Mouse (Mus musculus): ENCODE results near the gene Pam. TPM values are rescaled to one million over a fixed set of nuclear protein-coding genes. Genes with fewer than 3 reads are reported as not detected.

The Pam gene
- polyA plus RNA-seq, 1 experiment from 2014 or later, result 41.5 TPM

- Histone ChIP-seq H3K36me3 (ENCODE audit: insufficient read depth) (no peaks in the 10 kb centered on the region), H3K27me3 (ENCODE audit: insufficient read depth, low read length) (no peaks in the 10 kb centered on the region), H3K9me3 (ENCODE audit: low read depth, low read length) (no peaks in the 10 kb centered on the region), H3K4me2 (no peak overlapping the region), H3K9ac (no peak overlapping the region), H3K4me3 (ENCODE audit: low read depth, low read length) (no peak overlapping the region), H3K27ac (ENCODE audit: low read depth) (no peak overlapping the region), H3K4me1 (ENCODE audit: insufficient read depth) (no peaks in the 10 kb centered on the region)
- 35% methylated on average over 1 of the region's 1 CpGs for WGBS
- ATAC-seq (ENCODE audit: insufficient read depth) (no peak), DNase-seq (no peak)
- TF ChIP-seq CTCF (IDR thresholded peaks at IDR 0.05; ENCODE audit: low read depth), result no peak
These were observed 29.3 kb upstream of the Pam start for GRCm38 (mm10) chr1:98124727-98125126.

GRCm38 (mm10) chr1:98119595-98119994 is 24.1 kb upstream of the Pam start:
- Histone ChIP-seq H3K36me3 (ENCODE audit: insufficient read depth) (no peaks in the 10 kb centered on the region), H3K27ac (ENCODE audit: low read depth) (no peak overlapping the region), H3K4me1 (ENCODE audit: insufficient read depth) (no peaks in the 10 kb centered on the region), H3K4me3 (ENCODE audit: low read depth, low read length) (no peak overlapping the region), H3K9me3 (ENCODE audit: low read depth, low read length) (no peaks in the 10 kb centered on the region), H3K9ac (no peak overlapping the region), H3K27me3 (ENCODE audit: insufficient read depth, low read length) (no peaks in the 10 kb centered on the region), H3K4me2 (no peak overlapping the region)
- 58% methylated on average over 6 of the region's 6 CpGs for WGBS
- no peak for ATAC-seq (ENCODE audit: insufficient read depth)
- peak; percentile 15 for DNase-seq
- no peak for TF ChIP-seq CTCF (IDR thresholded peaks at IDR 0.05; ENCODE audit: low read depth)

- no peak overlapping the region for H3K4me2 ChIP-seq
- no peaks in the 10 kb centered on the region for H3K36me3 ChIP-seq (ENCODE audit: insufficient read depth)
- H3K9ac ChIP-seq, result no peak overlapping the region
- H3K27me3 ChIP-seq (ENCODE audit: insufficient read depth, low read length), result no peaks in the 10 kb centered on the region
- no peak for DNase-seq
- no peak overlapping the region for H3K4me3 ChIP-seq (ENCODE audit: low read depth, low read length)
- 62% methylated on average over 2 of the region's 2 CpGs for WGBS
- no peaks in the 10 kb centered on the region for H3K4me1 ChIP-seq (ENCODE audit: insufficient read depth)
- H3K9me3 ChIP-seq (ENCODE audit: low read depth, low read length), result peaks cover 5% of the 10 kb centered on the region; the same call in 1 of the 2 replicates
- no peak for TF ChIP-seq CTCF (IDR thresholded peaks at IDR 0.05; ENCODE audit: low read depth)
- no peak for ATAC-seq (ENCODE audit: insufficient read depth)
- H3K27ac ChIP-seq (ENCODE audit: low read depth), result no peak overlapping the region
These were observed 12.2 kb upstream of the Pam start for GRCm38 (mm10) chr1:98107599-98107998.

- WGBS, result 73% methylated on average over 4 of the region's 4 CpGs
- Histone ChIP-seq H3K9ac (no peak overlapping the region), H3K4me3 (ENCODE audit: low read depth, low read length) (no peak overlapping the region), H3K27me3 (ENCODE audit: insufficient read depth, low read length) (no peaks in the 10 kb centered on the region), H3K9me3 (ENCODE audit: low read depth, low read length) (peaks cover 5% of the 10 kb centered on the region; the same call in 1 of the 2 replicates), H3K4me2 (no peak overlapping the region), H3K27ac (ENCODE audit: low read depth) (no peak overlapping the region), H3K36me3 (ENCODE audit: insufficient read depth) (no peaks in the 10 kb centered on the region), H3K4me1 (ENCODE audit: insufficient read depth) (0 out of 2 replicates have a peak, but pooled peaks cover 1% of the 10 kb centered on the region)
- no peak for DNase-seq
- no peak for TF ChIP-seq CTCF (IDR thresholded peaks at IDR 0.05; ENCODE audit: low read depth)
- no peak for ATAC-seq (ENCODE audit: insufficient read depth)
These were observed 4.0 kb upstream of the Pam start for GRCm38 (mm10) chr1:98099441-98099840.

- no peaks in the 10 kb centered on the region for H3K27me3 ChIP-seq (ENCODE audit: insufficient read depth, low read length)
- H3K36me3 ChIP-seq (ENCODE audit: insufficient read depth), result no peaks in the 10 kb centered on the region
- H3K4me1 ChIP-seq (ENCODE audit: insufficient read depth), result 0 out of 2 replicates have a peak, but pooled peaks cover 6% of the 10 kb centered on the region
- no peak overlapping the region for H3K9ac ChIP-seq
- H3K9me3 ChIP-seq (ENCODE audit: low read depth, low read length), result peaks cover 4% of the 10 kb centered on the region; the same call in 1 of the 2 replicates
- 89% methylated on average over 11 of the region's 11 CpGs for WGBS
- ATAC-seq (ENCODE audit: insufficient read depth) (no peak), DNase-seq (no peak)
- H3K4me2 ChIP-seq, result no peak overlapping the region
- TF ChIP-seq CTCF (IDR thresholded peaks at IDR 0.05; ENCODE audit: low read depth), result no peak
- H3K4me3 ChIP-seq (ENCODE audit: low read depth, low read length), result no peak overlapping the region
- no peak overlapping the region for H3K27ac ChIP-seq (ENCODE audit: low read depth)
These were observed 2.7 kb upstream of the Pam start for GRCm38 (mm10) chr1:98097957-98098729.

GRCm38 (mm10) chr1:98096396-98096935 is 1.0 kb upstream of the Pam start:
- no peak overlapping the region for H3K4me3 ChIP-seq (ENCODE audit: low read depth, low read length)
- H3K4me1 ChIP-seq (ENCODE audit: insufficient read depth), result 0 out of 2 replicates have a peak, but pooled peaks cover 6% of the 10 kb centered on the region
- H3K27ac ChIP-seq (ENCODE audit: low read depth), result no peak overlapping the region
- no peaks in the 10 kb centered on the region for H3K27me3 ChIP-seq (ENCODE audit: insufficient read depth, low read length)
- ATAC-seq (ENCODE audit: insufficient read depth) (no peak), DNase-seq (no peak)
- no peaks in the 10 kb centered on the region for H3K9me3 ChIP-seq (ENCODE audit: low read depth, low read length)
- no peaks in the 10 kb centered on the region for H3K36me3 ChIP-seq (ENCODE audit: insufficient read depth)
- TF ChIP-seq CTCF (IDR thresholded peaks at IDR 0.05; ENCODE audit: low read depth), result no peak
- peak overlapping the region; percentile 82; the same call in 1 of the 2 replicates for H3K4me2 ChIP-seq
- no peak overlapping the region for H3K9ac ChIP-seq
- WGBS, result 51% methylated on average over 1 of the region's 1 CpGs

- Histone ChIP-seq H3K36me3 (ENCODE audit: insufficient read depth) (no peaks in the 10 kb centered on the region), H3K27me3 (ENCODE audit: insufficient read depth, low read length) (no peaks in the 10 kb centered on the region), H3K4me3 (ENCODE audit: low read depth, low read length) (peak overlapping the region; percentile 71), H3K27ac (ENCODE audit: low read depth) (peak overlapping the region; percentile 75; the same call in 1 of the 2 replicates), H3K4me1 (ENCODE audit: insufficient read depth) (0 out of 2 replicates have a peak, but pooled peaks cover 6% of the 10 kb centered on the region), H3K4me2 (peak overlapping the region; percentile 82), H3K9ac (peak overlapping the region; percentile 73), H3K9me3 (ENCODE audit: low read depth, low read length) (no peaks in the 10 kb centered on the region)
- 27% methylated on average over 9 of the region's 9 CpGs for WGBS
- DNase-seq, result no peak
- TF ChIP-seq CTCF (IDR thresholded peaks at IDR 0.05; ENCODE audit: low read depth), result no peak
- ATAC-seq (ENCODE audit: insufficient read depth), result peak; percentile 25; the same call in 1 of the 2 replicates
These were observed 515 bp upstream of the Pam start for GRCm38 (mm10) chr1:98095991-98096330.
